Mouse (Mus musculus) monocyte, adult 5-6 weeks (primary cell): ENCODE measurements around the gene Noct. TPM values are rescaled to one million over a fixed set of nuclear protein-coding genes. Genes with fewer than 3 reads are reported as not detected.

Experiments used
- ATAC-seq: fragments of 153-309, 156-312 bp; replicated peaks from 2 replicates; pipeline ENCODE4 v1.8.0; 2017; ENCODE audit warnings: mild to moderate bottlenecking; ENCODE audit not compliant: low TSS enrichment, insufficient number of reproducible peaks, severe bottlenecking, poor library complexity, low FRiP score
- total RNA-seq: library from RNA; stranded (forward); fragments of 200-1000, 200-491, 200-594 nt; gene quantifications from 3 replicates; pipeline ENCODE4 v1.2.3, GENCODE M21; 2017

Gene Noct
- total RNA-seq, 1 experiment from 2014 or later = 18.6 TPM

DNA sequence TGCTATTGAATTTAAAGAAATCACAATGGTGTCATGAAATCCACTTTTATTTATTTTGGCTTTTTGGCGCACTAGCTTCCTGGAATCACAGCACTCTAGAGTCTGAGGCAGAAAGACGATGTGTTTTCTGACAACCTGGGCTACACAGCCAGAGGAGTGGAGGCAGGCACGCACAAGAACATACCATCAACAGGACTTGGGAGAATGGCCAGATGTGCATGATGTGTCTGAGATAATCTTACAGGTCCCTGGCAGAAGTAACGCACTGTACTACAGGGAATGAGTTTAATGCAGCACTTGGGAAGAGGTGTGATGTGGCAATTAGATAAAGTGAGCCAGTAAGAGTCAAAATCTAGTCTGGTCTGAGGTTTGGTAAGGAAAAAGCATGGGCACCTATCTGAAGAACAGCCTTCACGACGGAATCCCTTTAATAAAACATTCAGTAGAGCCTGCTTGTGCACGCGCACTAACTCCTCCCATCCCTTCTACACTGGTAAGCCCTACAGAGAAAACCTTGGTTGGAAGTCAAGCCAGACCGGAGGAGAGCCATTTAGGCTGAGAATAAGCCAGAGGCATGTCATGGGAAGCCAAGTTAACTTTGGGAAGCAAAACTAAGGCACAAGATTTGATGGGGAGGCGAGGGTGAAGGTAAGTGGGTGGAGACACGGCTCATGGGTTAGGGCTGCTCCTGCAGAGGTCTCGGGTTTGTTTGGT lies 28.6 kb downstream of the Noct start:
- ATAC-seq = no peak

DNA sequence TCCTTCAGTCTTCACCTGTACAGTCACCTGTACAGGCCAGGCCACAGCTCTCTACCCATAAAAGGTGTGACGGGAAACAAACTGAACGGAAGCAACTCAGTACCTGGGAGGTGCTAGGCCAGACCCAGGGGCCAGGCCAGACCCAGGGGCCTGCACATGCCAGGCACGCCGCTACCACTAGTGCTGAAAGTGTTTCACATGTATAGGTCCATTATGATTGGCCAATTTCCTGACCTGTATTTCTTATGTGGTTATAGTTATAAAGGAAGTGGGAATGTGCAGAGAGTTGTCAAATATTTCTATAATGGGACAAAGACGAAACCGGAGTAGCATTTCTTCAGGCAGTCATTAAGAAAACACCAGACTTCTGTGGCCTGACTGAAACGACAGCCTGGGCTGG lies 30.5 kb downstream of the Noct start:
- ATAC-seq = 0 out of 2 replicates have a peak, but pooled peaks have one; percentile 19

DNA sequence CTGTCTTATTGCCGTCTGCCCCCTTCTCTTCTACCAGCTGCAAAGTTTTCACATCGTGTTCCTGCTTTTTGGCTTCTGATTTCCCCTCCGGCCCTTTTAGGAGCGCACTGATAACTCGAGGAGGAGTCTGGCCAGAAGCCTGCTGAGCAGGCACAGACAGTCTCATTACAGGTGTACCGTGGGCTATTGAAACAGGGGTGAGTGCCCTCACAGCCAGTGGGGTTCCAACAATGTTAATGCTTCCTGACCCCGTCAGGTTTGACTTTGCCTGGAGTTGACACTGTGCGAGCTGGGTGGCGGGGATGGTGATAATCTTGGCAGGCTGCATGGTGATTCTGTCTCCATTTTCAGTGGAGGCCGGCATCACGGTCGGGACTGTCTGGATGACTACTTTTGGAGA lies 32.2 kb downstream of the Noct start:
- ATAC-seq = no peak

DNA sequence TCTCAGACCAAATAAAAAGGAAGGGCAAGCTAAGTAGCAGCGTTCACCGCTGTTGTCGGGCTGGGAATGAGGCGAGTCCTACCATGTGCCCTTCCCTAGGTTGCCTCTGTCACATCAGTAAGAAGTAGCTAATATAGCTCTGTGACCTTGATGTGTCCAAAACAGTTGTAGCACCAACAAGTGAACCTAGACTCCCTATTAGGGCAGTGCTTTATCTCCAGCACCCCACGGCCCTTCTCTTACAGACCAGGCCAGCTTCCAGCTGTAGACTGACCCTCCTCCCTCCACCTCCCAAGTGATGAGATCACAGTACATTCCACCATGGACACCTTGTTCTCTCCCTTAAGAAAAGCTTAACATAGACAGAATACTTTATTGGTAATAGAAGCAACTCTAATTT lies 33.8 kb downstream of the Noct start:
- ATAC-seq = no peak

DNA sequence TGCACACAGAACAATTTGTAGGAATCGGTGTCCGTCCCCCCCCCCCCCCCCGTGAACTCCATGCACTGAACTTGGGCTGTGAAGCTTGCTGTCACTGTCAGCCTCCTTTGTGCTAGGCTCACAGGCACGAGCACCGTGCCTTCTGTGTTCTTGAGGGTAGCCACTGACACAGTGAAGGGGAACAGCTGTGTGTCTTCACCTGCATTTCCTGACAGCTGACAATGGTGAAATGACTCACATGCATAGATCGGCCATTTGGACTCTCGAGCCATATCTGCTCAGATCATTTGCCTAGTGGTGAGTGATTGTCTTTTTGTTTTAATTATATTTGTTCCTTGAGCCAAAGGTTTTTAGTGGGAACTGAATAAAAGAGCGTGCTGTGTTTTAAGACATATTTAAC lies 38.7 kb downstream of the Noct start:
- no peak for ATAC-seq

DNA sequence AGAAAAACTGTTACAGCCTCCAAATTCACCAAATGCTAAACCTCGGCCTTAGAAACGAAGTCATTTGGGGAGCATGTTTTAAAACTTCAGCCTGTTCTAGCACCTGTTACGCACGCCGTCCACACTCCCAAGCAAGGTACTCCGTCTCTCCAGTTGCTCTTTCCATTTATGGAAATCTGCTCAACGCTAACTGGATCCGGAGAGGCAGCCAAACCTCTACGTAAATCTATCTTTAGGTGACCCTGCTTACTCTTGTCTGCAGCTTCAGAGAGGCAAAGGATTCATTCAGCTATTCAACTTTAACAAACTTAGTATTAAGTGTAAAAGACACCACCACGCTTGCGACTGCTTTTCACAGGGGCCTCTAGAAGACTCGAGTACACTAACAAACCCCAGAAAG lies 44.2 kb downstream of the Noct start:
- no peak for ATAC-seq

DNA sequence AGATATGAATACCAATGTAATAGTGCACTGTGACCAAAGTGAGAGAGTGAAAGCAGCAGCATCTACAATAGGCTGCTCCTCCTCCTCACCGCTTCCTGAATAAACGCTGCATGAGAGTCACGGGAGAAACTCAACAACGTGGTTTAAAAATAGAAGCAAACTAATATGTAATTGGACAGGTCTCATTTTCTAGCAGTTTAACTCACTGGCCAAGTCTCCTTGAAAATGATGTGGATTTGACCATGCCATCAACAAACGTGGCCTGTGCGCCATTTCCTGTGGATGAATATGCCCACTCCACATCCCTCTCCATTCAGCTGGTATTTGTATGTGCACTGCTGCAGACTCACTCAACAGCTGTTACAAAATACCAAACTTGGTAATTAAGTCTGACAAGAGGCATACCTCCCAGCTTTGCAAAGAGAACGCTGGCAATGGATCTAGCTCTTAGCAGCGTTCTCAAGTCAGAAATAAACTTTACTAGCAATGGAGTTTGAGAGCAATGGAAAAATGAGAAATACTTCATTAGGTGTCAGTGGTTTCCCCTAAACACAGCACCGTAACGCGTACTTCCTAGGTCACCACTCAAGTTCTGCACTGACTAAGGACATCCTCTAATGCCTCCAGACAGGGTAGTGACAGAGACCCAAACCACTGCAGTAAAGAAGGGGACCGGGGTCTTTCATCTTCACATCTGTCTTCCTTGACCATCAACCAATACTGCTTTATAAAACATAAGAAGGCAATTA lies 46.0 kb downstream of the Noct start:
- peak; percentile 45; the same call in 1 of the 2 replicates for ATAC-seq

DNA sequence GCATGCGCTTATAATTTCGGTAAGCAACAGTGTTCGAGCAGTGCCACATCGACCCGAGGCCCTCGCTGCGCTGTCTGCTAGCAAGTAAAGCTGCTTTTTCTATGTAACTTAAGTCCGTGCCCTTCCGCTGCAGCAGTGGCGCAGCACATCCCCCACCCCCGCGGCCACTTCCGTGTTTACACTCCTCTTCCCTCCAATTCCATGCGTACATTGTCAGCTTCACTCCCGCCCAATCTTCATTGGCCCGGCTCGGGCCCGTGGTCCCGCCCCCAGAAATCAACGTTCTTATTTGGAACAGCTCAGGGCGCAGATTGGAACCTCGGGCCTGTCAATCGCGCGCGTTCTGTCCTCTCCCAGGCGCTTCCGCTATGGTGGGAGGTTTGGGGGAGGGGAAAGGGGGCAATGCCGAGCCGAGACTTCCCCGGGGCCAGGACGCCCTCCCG lies 51.7 kb downstream of the Noct start:
- peak; percentile 93 for ATAC-seq

DNA sequence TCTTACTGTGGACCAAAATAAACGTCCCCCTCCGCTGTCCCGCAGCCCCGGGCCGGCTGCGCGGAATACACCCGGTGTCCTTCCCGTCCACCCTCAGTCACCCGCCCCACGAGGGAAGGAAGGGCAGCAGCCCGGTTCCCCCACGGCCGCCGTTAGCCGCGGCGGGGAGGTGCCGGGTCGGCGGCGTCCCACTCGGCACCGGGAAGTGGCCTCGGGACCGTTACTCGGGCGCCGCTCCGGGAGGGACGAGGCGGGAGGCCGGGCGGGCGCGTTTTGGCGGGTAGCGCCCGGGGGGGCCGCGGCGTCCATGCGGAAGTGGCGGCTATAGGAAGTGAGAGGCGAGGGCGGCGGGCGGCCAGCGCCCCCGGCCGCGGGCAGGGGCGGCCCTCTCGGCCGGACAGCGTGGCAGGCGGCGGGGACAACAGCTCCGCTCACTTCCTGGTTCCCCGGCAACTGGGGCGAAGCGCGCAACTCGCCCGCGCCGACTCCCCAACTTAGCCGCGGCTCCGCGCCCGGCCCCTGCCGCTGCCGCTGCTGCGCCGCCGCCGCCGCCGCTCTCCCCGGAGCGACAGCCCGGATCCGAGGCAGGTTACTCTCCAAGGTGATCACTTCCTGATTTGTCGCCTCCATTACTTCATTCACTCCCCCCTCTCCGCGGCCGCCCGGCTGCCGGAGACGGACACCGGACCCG lies 52.3 kb downstream of the Noct start:
- ATAC-seq = 0 out of 2 replicates have a peak, but pooled peaks have one; percentile 2

DNA sequence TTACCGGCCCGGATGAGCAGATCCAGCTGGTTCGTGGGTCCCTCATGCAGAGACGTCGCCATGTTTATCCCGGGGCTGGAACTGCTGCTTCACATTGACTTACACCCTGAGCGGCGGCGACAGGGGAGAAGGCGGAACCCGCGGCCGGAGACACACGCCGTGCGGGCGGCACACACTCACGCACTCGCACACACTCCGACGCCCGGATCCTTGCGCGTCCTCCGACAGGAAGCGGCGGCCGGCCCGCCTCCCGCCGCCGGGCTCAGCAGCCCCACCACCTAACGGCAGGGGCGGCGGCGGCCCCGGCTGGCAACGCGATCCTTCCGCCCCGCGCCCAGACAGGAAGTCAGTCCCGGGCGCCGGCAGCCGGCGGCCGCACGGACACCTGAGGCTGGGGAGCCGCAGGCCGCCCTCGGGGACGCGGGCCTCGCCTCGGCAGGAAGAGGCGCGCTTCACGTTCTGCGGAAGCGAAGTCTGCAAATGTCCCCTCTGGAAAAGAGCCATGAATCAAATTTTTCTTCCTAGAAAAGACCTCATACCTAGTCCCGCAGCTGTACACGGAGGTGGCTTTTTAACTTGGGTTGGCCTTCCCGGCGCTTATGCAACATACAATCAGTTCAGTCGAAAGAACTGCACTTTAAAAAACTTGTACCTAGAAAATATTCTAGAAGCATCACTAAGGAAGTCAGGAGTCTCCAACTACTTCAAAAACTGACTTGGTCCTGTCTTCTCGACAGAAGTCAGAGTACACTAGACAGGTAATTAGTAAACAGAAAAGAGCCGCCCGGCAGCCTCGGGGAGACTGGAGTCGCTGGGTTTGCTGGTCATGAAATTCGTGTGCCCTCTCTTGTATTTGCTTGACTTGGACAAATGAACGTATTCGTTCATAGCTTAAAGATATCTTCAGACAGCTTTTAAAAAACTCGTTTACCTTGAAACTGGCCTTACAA lies 53.2 kb downstream of the Noct start:
- ATAC-seq = peak; percentile 62

DNA sequence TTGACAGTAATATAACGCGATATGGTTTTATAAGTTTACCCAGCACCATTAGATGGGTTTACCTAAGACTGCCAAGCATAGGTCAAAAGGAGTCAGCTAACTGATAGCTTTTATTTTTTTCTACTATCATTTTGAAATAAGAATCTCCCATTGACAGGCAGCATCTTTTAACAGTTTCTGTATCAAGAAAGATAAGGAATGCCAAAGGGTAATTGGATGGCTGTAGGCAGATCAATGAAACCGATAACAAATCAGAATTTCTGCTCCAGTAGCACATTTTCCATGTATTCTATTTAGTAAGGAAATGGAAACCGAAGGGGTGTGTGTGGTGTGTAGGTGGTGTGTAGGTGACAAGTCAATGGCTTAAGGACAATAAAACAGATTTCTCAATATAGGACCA lies 54.2 kb downstream of the Noct start:
- no peak for ATAC-seq

DNA sequence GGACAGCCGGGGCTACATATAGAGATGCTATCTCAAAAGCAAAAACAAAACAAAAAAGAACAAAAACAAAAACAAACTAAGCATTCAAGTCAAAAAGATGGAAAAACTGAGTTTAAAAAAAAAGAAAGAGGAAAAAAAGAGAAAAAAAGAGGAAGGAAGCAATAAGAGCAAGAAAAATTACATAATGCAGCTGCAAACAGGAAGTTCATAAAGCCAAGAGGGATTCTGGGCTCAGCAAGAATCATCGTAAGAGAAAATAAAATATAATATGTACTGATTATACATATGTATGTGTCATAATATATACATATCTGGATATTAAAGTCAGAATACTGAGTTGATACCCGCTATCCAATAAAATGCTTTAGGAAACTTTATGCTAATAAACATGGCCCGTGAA lies 57.5 kb downstream of the Noct start:
- ATAC-seq = no peak

DNA sequence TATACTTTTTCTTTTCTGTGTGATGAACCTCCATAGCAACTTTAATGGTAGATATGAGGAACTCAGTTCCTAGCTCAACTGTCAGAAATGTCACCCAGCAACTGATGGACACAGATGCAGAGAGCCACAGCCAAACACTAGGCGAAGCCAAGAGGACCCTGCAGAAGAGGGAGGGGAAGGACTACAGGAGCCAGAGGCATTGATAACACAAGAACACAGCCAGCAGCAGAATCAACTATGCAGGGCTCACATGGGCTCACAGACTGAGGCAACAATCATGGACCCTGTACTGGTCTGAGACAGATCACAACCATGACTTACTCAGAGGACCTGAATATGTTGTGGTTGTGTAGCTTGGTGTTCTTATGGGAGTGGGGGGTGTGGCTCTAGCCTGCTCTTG lies 60.1 kb downstream of the Noct start:
- ATAC-seq = no peak

DNA sequence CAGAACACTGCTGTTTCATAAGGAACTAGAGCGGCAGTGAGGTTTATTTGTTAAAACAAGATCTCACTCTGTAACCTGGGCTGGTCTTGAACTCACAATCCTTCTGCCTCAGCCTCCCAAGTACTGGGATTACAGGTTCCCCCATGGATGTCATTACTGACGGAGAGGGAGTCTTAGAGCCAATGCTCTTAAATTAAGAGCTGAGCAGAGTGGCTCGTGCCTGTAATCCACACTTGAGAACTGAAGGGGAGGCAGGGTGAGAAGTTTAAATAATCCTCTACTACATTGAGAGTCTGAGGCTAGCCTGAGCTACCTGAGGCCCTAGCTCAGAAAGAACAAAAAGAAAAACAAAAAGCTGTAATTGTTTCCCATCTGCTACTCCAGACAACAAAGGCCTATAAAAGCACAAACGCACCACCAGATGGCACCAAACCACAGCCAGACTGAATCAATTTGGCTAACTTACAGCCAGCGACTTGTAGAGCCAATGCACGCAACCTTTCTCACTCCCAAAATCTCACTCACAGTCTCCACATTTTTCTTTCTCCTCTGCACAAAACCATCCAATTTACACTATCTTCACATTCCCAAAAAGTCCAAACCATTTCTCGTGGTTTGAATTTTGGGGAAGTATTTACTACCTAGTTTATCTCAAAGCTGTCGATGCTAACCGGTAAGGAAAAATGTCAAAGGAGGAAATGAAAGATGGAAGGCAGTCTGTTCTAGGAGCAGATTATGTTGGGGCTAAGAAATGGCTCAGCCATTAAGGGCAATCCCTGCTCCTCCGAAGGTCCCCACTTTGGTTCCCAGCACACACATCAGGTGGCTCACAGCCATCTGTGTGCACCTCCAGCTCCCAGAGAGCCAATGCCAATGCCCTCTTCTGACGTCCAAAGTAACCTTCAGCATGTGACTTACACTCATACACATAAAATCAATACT lies 64.9 kb downstream of the Noct start:
- ATAC-seq = peak; percentile 77; the same call in 1 of the 2 replicates

DNA sequence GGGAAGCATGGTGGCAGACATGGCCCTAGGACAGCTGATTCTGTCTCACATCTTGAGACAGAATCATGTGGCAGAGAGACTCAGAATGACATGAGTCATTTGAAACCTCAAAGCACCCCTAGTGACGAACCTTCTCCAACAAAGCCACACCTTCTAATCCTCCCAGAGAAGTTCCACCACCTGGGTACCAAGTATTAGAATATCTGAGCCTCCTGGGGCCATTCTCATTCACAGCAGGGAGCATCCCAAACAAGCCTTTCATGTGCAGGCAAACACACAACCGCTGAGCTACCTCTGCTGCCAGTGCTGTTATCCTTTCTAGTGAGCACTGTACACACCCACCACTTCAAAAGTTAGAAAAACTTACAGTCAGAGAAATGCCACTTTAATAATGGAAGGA lies 70.0 kb downstream of the Noct start:
- no peak for ATAC-seq

DNA sequence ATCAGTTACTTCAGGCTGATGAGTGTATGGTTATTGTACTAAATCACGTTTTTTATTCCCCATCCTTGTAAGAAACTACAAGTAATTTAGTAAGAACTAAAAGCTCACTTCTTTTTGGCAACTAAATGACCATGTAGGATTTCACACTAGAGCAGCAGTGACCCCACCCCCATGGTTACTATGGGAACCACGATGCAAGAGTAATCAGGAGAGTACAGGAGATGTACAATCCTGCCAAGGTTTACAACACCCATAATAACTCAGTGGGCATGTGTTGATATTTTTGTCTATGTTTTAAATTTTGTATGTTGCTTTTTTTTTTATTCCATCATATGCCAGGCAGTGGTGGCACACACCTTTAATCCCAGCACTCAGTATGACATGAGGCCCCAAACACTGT lies 71.0 kb downstream of the Noct start:
- no peak for ATAC-seq

DNA sequence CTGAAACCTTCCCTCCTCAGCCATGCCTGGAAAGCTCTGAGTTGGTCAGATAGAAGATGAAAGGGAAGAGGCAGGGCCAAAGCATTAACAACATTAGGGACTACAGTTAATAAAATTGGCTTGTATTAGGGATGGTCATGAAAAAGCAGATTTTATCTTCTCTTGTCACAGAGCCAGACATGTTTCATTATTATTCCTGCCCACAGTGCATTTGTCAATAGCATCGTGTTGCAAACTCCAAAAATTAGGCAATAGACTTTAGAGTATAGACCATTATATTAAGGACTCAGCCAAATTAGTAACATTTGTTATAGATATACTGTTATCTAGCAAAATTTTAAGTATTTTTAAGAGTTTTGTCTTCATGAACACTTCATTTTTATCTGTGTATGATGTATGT lies 72.5 kb downstream of the Noct start:
- ATAC-seq = no peak
